Mouse (Mus musculus): ENCODE results near the gene Fkbp7.

GRCm38 (mm10) chr2:76630293-76630692 lies 42.6 kb downstream of the Fkbp7 start:
- TF ChIP-seq CTCF (IDR thresholded peaks at IDR 0.05; ENCODE audit: insufficient read depth, low read depth, low read length): no peak
- no peak for TF ChIP-seq POLR2A (IDR thresholded peaks at IDR 0.05; ENCODE audit: insufficient read depth, low read depth, low read length)

Data from olfactory bulb, adult 2 months (tissue).